In the genomic region with DNA sequence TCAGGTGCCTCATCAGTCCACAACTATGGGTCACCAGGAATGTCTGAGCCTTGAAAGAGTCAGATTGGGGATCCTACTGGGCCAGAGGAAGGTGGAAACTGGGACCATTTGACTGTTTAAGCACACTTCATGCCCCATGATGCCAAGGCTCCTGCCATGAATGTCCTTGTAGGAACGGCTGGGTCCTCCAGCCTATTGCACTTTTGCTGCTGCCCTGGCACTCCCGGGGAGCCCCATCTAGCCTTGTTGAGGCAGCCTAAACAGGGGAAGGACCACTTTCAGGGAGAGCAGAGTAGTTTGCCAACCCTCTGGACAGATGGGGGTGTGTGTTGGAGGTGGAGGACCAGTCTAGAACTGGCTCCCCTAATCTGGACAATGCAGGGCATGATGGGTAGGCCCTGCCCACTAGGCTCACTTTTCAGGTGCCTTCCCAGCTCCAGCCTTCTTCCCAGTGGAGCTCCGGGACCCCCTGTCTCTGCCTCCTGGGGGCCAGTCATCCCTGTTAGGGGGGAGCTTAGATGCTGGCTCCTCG, we compare ENCODE assay signal across 8 mouse cellular contexts. TPM values are rescaled to one million over a fixed set of nuclear protein-coding genes. Genes with fewer than 3 reads are reported as not detected.
DNase-seq lines count a peak whose midpoint lies in the region; ATAC-seq and TF ChIP-seq lines count a peak whose summit lies in the region.

A gene (minus strand): TSS at position 482 of the 532 bp plus-strand sequence.

- no peak for ATAC-seq in CD4-positive, CD25-positive, alpha-beta regulatory T cell, adult 4 months
- no peak for ATAC-seq in erythroblast, adult 5-6 weeks (replicated peaks; ENCODE audit: low FRiP score, poor library complexity, severe bottlenecking)
- ATAC-seq in heart, embryonic 16.5 days (replicated peaks; ENCODE audit: extremely low read depth, insufficient read depth, low FRiP score): no peak
- no peak for ATAC-seq in monocyte, adult 5-6 weeks (replicated peaks; ENCODE audit: insufficient number of reproducible peaks, low FRiP score, low TSS enrichment, poor library complexity, severe bottlenecking)

- peaks cover 21% of the 10 kb centered on the region for H3K4me1 ChIP-seq in cerebellum, adult 2 months (ENCODE audit: control insufficient read depth, insufficient read depth, low read length)
- H3K4me1 ChIP-seq in heart, embryonic 16.5 days (ENCODE audit: control insufficient read depth, insufficient read depth, low read length): peaks cover 11% of the 10 kb centered on the region

- no peak within 1 kb of the TSS for H3K4me2 ChIP-seq in heart, embryonic 16.5 days (ENCODE audit: low read depth, low read length)

- TF ChIP-seq POLR2A in cerebellum, adult 2 months (IDR thresholded peaks at IDR 0.05; ENCODE audit: borderline replicate concordance, insufficient read depth, low read length): no peak

- H3K27ac ChIP-seq in cerebellum, adult 2 months (ENCODE audit: insufficient read depth, low read length): no peak within 1 kb of the TSS
- no peak within 1 kb of the TSS for H3K27ac ChIP-seq in heart, embryonic 16.5 days (ENCODE audit: low read length)

- H3K9me3 ChIP-seq in heart, embryonic 16.5 days (replicated peaks; ENCODE audit: control insufficient read depth, low read length): no peaks in the 10 kb centered on the region

- no peak within 1 kb of the TSS for H3K4me3 ChIP-seq in cerebellum, adult 2 months (replicated peaks; ENCODE audit: insufficient read depth, low read depth, low read length)
- H3K4me3 ChIP-seq in heart, embryonic 16.5 days (ENCODE audit: low read length): no peak within 1 kb of the TSS

- DNase-seq in cerebellum, adult 2 months: peak in 1 of 2 experiments; percentile 9
- no peak for DNase-seq in cerebellum, postnatal 36 days
- no peak for DNase-seq in left cerebral cortex, postnatal 25 days (ENCODE audit: low spot score in 2 of 2)
- no peak for DNase-seq in ovary, adult 18-20 months (ENCODE audit: low spot score)

- intact Hi-C loops in left cerebral cortex, postnatal 25 days (cut with DNase I): loop anchor here (5.0 kb wide), 2 partner anchors 172 to 192 kb away; no protein-coding TSS in a partner anchor

- H3K9ac ChIP-seq in heart, embryonic 16.5 days (ENCODE audit: low read length): no peak within 1 kb of the TSS

- WGBS in cerebellum, adult 2 months: 93% methylated on average over 4 of the region's 4 CpGs
- 87% methylated on average over 4 of the region's 4 CpGs for WGBS in heart, embryonic 16.5 days

- H3K36me3 ChIP-seq in heart, embryonic 16.5 days (ENCODE audit: control insufficient read depth, insufficient read depth): peaks cover 31% of the 10 kb centered on the region

- no peak for TF ChIP-seq CTCF in cerebellum, adult 2 months (IDR thresholded peaks at IDR 0.05; ENCODE audit: borderline replicate concordance, insufficient read depth, low read depth, low read length)

- H3K27me3 ChIP-seq in cerebellum, adult 2 months (ENCODE audit: control insufficient read depth, insufficient read depth, low read length): no peaks in the 10 kb centered on the region
- no peaks in the 10 kb centered on the region for H3K27me3 ChIP-seq in heart, embryonic 16.5 days (ENCODE audit: control insufficient read depth, insufficient read depth, low read length)

RNA-seq across cellular contexts. Expression of the gene that starts here (rescaled TPM):
- 142 and 149 TPM in 2 replicates for polyA plus RNA-seq in cerebellum, adult 2 months (2012; rRNA removed)
- polyA plus RNA-seq in CD4-positive, CD25-positive, alpha-beta regulatory T cell, adult 4 months (2017; shearing (Covaris generic)): 100 to 1,000 TPM; 178 to 280 TPM
- total RNA-seq in erythroblast, adult 5-6 weeks (2015; ENCODE audit: low replicate concordance): 18.8 and 40.8 TPM in 2 replicates
- total RNA-seq in erythroblast, adult 5-6 weeks (2017; ENCODE audit: low replicate concordance): 11.6 and 16.0 TPM in 2 replicates
- 77.3 and 85.8 TPM in 2 replicates for polyA plus RNA-seq in heart, embryonic 16.5 days (2015; fragmentation: Nextera tagmentation; extraction: Ambion mirVana)
- total RNA-seq in left cerebral cortex, postnatal 25 days (2021): 10 to 100 TPM; 44.2 to 50.5 TPM
- total RNA-seq in monocyte, adult 5-6 weeks (2017): 106 to 183 TPM (median 161 TPM) in 3 replicates
